Mouse (Mus musculus) right cerebral cortex, adult 18-20 months (tissue): ENCODE data around the gene Atrip.

Source experiments
- DNase-seq: peaks from one replicate; pipeline ENCODE4 v3.0.0; 2022; ENCODE audit warnings: mixed read lengths

The Atrip gene

GRCm38 (mm10) chr9:109073661-109074573, at the start of gene Atrip:
TSS of gene Atrip (minus strand) at chr9:109074124.
- DNase-seq: peak; percentile 96

GRCm38 (mm10) chr9:109123266-109123665, 49.3 kb upstream of the Atrip start:
- DNase-seq: no peak

- peak; percentile 34 for DNase-seq
Observed at GRCm38 (mm10) chr9:109122553-109123085, 48.7 kb upstream of the Atrip start.

GRCm38 (mm10) chr9:109120956-109121355, 47.0 kb upstream of the Atrip start:
- no peak for DNase-seq

- no peak for DNase-seq
Observed at GRCm38 (mm10) chr9:109119571-109119970, 45.6 kb upstream of the Atrip start.

GRCm38 (mm10) chr9:109118106-109118505, 44.2 kb upstream of the Atrip start:
- DNase-seq: no peak

GRCm38 (mm10) chr9:109116205-109116604, 42.3 kb upstream of the Atrip start:
- DNase-seq: no peak

- no peak for DNase-seq
Observed at GRCm38 (mm10) chr9:109114871-109115270, 40.9 kb upstream of the Atrip start.

GRCm38 (mm10) chr9:109114276-109114675, 40.4 kb upstream of the Atrip start:
- no peak for DNase-seq

- no peak for DNase-seq
Observed at GRCm38 (mm10) chr9:109113331-109113730, 39.4 kb upstream of the Atrip start.

- no peak for DNase-seq
Observed at GRCm38 (mm10) chr9:109111591-109111990, 37.7 kb upstream of the Atrip start.

- DNase-seq: no peak
Observed at GRCm38 (mm10) chr9:109111101-109111500, 37.2 kb upstream of the Atrip start.

- DNase-seq: no peak
Observed at GRCm38 (mm10) chr9:109110240-109110639, 36.3 kb upstream of the Atrip start.

GRCm38 (mm10) chr9:109107341-109107740, 33.4 kb upstream of the Atrip start:
- DNase-seq: no peak

- DNase-seq: no peak
Observed at GRCm38 (mm10) chr9:109105648-109106047, 31.7 kb upstream of the Atrip start.

GRCm38 (mm10) chr9:109105011-109105410, 31.1 kb upstream of the Atrip start:
- peak; percentile 35 for DNase-seq

- DNase-seq: no peak
Observed at GRCm38 (mm10) chr9:109104083-109104482, 30.2 kb upstream of the Atrip start.

GRCm38 (mm10) chr9:109103250-109103649, 29.3 kb upstream of the Atrip start:
- no peak for DNase-seq

GRCm38 (mm10) chr9:109102541-109102940, 28.6 kb upstream of the Atrip start:
- no peak for DNase-seq

GRCm38 (mm10) chr9:109101933-109102445, 28.1 kb upstream of the Atrip start:
- no peak for DNase-seq

- DNase-seq: no peak
Observed at GRCm38 (mm10) chr9:109100307-109100928, 26.5 kb upstream of the Atrip start.

- peak; percentile 42 for DNase-seq
Observed at GRCm38 (mm10) chr9:109098969-109099368, 25.0 kb upstream of the Atrip start.

- DNase-seq: no peak
Observed at GRCm38 (mm10) chr9:109098366-109098765, 24.4 kb upstream of the Atrip start.

- peak; percentile 79 for DNase-seq
Observed at GRCm38 (mm10) chr9:109097831-109098230, 23.9 kb upstream of the Atrip start.
